Mouse (Mus musculus): ENCODE measurements around the gene Agbl4. TPM values are rescaled to one million over a fixed set of nuclear protein-coding genes. Genes with fewer than 3 reads are reported as not detected.

Agbl4 gene
- polyA plus RNA-seq, 1 experiment from 2014 or later: 0.27 TPM

- Histone ChIP-seq H3K27ac (no peak overlapping the region), H3K9ac (no peak overlapping the region), H3K4me2 (replicated peaks) (no peak overlapping the region), H3K27me3 (no peaks in the 10 kb centered on the region), H3K9me3 (no peaks in the 10 kb centered on the region), H3K4me1 (no peaks in the 10 kb centered on the region), H3K4me3 (no peak overlapping the region), H3K36me3 (no peaks in the 10 kb centered on the region)
- ATAC-seq (ENCODE audit: low FRiP score, low read depth): no peak
- 73% methylated on average over 2 of the region's 2 CpGs for WGBS
These were observed 970.3 kb downstream of the Agbl4 start for GRCm38 (mm10) chr4:111367771-111368170.

DNA sequence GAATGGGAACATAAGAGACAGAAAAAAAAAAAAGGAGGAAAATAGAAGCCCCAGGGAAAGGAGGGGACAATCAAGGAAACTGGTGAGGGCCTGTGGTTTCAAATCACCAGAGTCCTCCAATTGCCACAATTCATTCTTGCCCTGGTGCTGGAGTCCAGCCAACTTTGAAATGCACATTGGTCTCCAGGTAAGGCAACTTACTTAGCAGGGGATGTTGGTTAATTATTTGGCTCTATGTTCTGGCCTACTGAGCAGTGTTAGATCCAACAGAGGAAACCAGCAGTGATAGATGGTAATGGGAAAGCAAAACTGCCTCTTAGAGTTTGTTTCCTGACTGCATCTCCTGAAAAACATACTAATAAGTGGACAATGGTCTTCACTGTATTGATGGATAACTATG is 979.7 kb downstream of the Agbl4 start:
- no peak for ATAC-seq (ENCODE audit: low FRiP score, low read depth)
- Histone ChIP-seq H3K27ac (no peak overlapping the region), H3K36me3 (no peaks in the 10 kb centered on the region), H3K27me3 (no peaks in the 10 kb centered on the region), H3K4me2 (replicated peaks) (no peak overlapping the region), H3K4me3 (no peak overlapping the region), H3K9ac (no peak overlapping the region), H3K4me1 (no peaks in the 10 kb centered on the region), H3K9me3 (no peaks in the 10 kb centered on the region)

DNA sequence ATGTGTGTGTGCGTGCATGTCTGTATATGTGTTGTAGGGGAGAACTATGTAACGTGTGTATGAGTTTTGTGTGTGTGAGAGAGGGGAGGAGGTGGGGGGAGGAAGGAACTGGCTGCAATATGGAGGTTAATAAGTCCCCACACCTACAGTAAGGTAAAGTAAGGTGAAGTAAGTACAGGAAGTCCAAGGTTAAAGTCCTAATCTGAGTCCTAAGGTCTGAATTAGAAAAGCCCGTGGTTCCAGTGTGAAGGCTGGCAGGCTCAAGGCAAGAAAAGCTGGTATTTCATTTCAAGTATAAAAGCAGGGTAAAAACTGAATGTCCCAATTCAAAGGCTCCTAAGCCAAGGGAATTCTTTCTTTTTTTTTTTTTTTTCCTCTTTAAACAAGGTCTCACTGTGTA is 980.6 kb downstream of the Agbl4 start:
- H3K9ac ChIP-seq: no peak overlapping the region
- 94% methylated on average over 3 of the region's 3 CpGs for WGBS
- ATAC-seq (ENCODE audit: low FRiP score, low read depth): no peak
- no peaks in the 10 kb centered on the region for H3K27me3 ChIP-seq
- H3K4me2 ChIP-seq (replicated peaks): no peak overlapping the region
- no peak overlapping the region for H3K4me3 ChIP-seq
- H3K36me3 ChIP-seq: no peaks in the 10 kb centered on the region
- no peaks in the 10 kb centered on the region for H3K9me3 ChIP-seq
- no peak overlapping the region for H3K27ac ChIP-seq
- H3K4me1 ChIP-seq: no peaks in the 10 kb centered on the region

DNA sequence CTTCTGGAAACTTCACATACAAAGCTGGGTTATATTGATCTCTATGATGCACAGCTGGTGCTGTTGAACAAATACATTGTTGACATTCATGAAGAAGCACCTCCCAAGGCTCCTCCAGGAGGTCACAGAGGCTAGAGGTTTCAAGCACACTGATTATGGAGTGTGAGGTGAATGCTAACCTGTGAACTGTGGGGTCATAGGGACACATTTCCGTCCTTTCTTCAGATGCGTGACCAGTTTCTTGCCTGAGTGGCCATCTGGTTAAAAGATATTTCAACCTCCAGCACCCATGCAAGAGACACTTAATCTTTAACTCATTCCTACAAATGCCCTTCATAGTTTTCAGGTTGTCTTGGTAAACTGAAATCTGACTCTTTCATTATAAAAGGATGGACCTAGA is 985.6 kb downstream of the Agbl4 start:
- Histone ChIP-seq H3K4me1 (no peaks in the 10 kb centered on the region), H3K4me2 (replicated peaks) (no peak overlapping the region), H3K27me3 (no peaks in the 10 kb centered on the region), H3K9ac (no peak overlapping the region), H3K4me3 (no peak overlapping the region), H3K27ac (no peak overlapping the region), H3K9me3 (no peaks in the 10 kb centered on the region), H3K36me3 (no peaks in the 10 kb centered on the region)
- ATAC-seq (ENCODE audit: low FRiP score, low read depth): no peak
- whole genome bisulfite sequencing: 68% methylated on average over 2 of the region's 2 CpGs

DNA sequence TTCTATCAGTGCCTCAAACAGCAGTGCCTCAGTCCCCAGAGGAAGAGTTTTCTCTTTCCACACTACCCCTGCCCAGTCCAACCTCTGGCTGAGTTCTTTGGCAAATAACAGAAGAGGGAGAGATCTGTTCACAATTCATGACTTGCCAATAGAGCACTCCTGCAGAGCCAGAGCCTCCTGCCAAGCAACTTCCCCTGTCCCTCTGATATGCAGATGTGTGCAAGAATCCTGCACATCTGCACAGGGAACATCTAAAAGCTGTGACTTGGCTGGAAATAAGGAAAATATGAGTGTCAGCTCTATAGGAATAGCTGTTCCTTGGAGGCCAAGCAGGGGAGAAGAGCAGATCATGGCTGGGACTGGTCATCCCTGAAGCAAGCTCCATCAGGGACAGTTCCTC is 993.3 kb downstream of the Agbl4 start:
- H3K9me3 ChIP-seq: no peaks in the 10 kb centered on the region
- no peak overlapping the region for H3K9ac ChIP-seq
- H3K27me3 ChIP-seq: no peaks in the 10 kb centered on the region
- H3K4me2 ChIP-seq (replicated peaks): no peak overlapping the region
- no peak for ATAC-seq (ENCODE audit: low FRiP score, low read depth)
- no peaks in the 10 kb centered on the region for H3K36me3 ChIP-seq
- H3K4me1 ChIP-seq: no peaks in the 10 kb centered on the region
- no peak overlapping the region for H3K4me3 ChIP-seq
- no peak overlapping the region for H3K27ac ChIP-seq

GRCm38 (mm10) chr4:111399784-111400183 is 1002.3 kb downstream of the Agbl4 start:
- no peaks in the 10 kb centered on the region for H3K36me3 ChIP-seq
- no peaks in the 10 kb centered on the region for H3K9me3 ChIP-seq
- no peak overlapping the region for H3K9ac ChIP-seq
- H3K27me3 ChIP-seq: no peaks in the 10 kb centered on the region
- H3K4me2 ChIP-seq (replicated peaks): no peak overlapping the region
- no peak overlapping the region for H3K4me3 ChIP-seq
- no peak for ATAC-seq (ENCODE audit: low FRiP score, low read depth)
- no peak overlapping the region for H3K27ac ChIP-seq
- no peaks in the 10 kb centered on the region for H3K4me1 ChIP-seq

- WGBS: 31% methylated on average over 2 of the region's 2 CpGs
- no peak for ATAC-seq (ENCODE audit: low FRiP score, low read depth)
- Histone ChIP-seq H3K9me3 (no peaks in the 10 kb centered on the region), H3K4me1 (no peaks in the 10 kb centered on the region), H3K27ac (no peak overlapping the region), H3K27me3 (no peaks in the 10 kb centered on the region), H3K4me2 (replicated peaks) (no peak overlapping the region), H3K4me3 (no peak overlapping the region), H3K9ac (no peak overlapping the region), H3K36me3 (no peaks in the 10 kb centered on the region)
These were observed 1003.2 kb downstream of the Agbl4 start for GRCm38 (mm10) chr4:111400676-111401075.

- no peak overlapping the region for H3K27ac ChIP-seq
- WGBS: 51% methylated on average over 1 of the region's 1 CpGs
- no peaks in the 10 kb centered on the region for H3K9me3 ChIP-seq
- ATAC-seq (ENCODE audit: low FRiP score, low read depth): no peak
- no peak overlapping the region for H3K4me3 ChIP-seq
- no peaks in the 10 kb centered on the region for H3K27me3 ChIP-seq
- H3K4me1 ChIP-seq: no peaks in the 10 kb centered on the region
- no peaks in the 10 kb centered on the region for H3K36me3 ChIP-seq
- H3K4me2 ChIP-seq (replicated peaks): no peak overlapping the region
- no peak overlapping the region for H3K9ac ChIP-seq
These were observed 1005.8 kb downstream of the Agbl4 start for GRCm38 (mm10) chr4:111403243-111403642.

DNA sequence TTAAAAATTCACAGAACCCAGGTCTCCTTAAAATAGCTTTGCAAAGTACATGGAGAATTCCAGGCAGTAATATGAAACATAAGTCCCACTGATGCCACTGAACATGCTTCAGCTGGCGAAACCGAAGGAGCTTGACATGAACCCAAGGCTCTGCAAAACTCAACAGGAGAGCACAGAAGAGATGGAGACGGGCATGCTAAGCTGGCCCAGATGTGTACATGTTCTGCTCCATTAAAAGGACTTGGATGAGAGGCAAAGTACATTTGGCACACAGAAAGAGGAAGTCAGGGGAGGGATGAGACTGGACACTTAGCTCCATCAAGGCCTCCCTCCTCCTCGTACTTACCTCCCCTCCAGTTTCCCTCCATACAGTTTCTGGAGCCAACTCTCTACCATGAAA is 1013.3 kb downstream of the Agbl4 start:
- ATAC-seq (ENCODE audit: low FRiP score, low read depth): no peak
- H3K4me3 ChIP-seq: no peak overlapping the region
- WGBS: 74% methylated on average over 4 of the region's 4 CpGs
- H3K36me3 ChIP-seq: no peaks in the 10 kb centered on the region
- H3K27me3 ChIP-seq: no peaks in the 10 kb centered on the region
- H3K27ac ChIP-seq: no peak overlapping the region
- no peak overlapping the region for H3K4me2 ChIP-seq (replicated peaks)
- H3K4me1 ChIP-seq: peaks cover 7% of the 10 kb centered on the region
- no peaks in the 10 kb centered on the region for H3K9me3 ChIP-seq
- H3K9ac ChIP-seq: no peak overlapping the region

- H3K4me3 ChIP-seq: peak overlapping the region; percentile 94
- no peaks in the 10 kb centered on the region for H3K27me3 ChIP-seq
- peak; percentile 20; the same call in 1 of the 2 replicates for ATAC-seq (ENCODE audit: low FRiP score, low read depth)
- 0% methylated on average over 6 of the region's 6 CpGs for WGBS
- H3K36me3 ChIP-seq: peaks cover 20% of the 10 kb centered on the region
- peak overlapping the region; percentile 45 for H3K27ac ChIP-seq
- H3K9me3 ChIP-seq: no peaks in the 10 kb centered on the region
- H3K9ac ChIP-seq: peak overlapping the region; percentile 96
- peaks cover 30% of the 10 kb centered on the region for H3K4me1 ChIP-seq
- H3K4me2 ChIP-seq (replicated peaks): peak overlapping the region; percentile 85
These were observed 1016.9 kb downstream of the Agbl4 start for GRCm38 (mm10) chr4:111414399-111414798.

GRCm38 (mm10) chr4:111414818-111415488 is 1017.5 kb downstream of the Agbl4 start, which contains the start of gene Bend5:
Gene Bend5, plus strand, starts transcription at chr4:111415006.
- H3K9ac ChIP-seq: peak within 1 kb of the TSS; percentile 96
- H3K4me3 ChIP-seq: peak within 1 kb of the TSS; percentile 94
- peak within 1 kb of the TSS; percentile 85 for H3K4me2 ChIP-seq (replicated peaks)
- ATAC-seq (ENCODE audit: low FRiP score, low read depth): peak; percentile 95
- peak within 1 kb of the TSS; percentile 87 for H3K27ac ChIP-seq
- peaks cover 30% of the 10 kb centered on the region for H3K4me1 ChIP-seq
- H3K27me3 ChIP-seq: no peaks in the 10 kb centered on the region
- H3K36me3 ChIP-seq: peaks cover 24% of the 10 kb centered on the region
- WGBS: under 1% methylated on average over 66 of the region's 66 CpGs
- no peaks in the 10 kb centered on the region for H3K9me3 ChIP-seq

DNA sequence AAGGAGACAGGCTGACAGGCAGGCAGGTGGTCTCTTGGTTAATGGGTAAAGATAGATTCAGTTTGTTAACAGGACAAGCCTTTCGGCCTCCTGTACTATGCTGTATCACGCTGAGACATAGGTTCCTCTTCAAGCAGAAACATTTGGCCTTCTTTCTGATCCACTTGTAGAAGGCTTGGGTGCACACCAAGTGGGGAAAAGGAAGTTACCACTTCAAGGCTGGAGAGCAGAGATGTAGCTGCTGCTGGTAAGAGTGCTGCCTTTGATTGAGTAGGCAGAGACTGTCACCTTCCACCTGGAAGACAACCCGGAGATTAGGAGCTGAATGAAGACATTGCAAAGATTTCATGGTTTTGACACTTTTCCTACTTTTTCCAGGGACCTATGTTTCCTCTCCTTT is 1018.7 kb downstream of the Agbl4 start:
- Histone ChIP-seq H3K27ac (peak overlapping the region; percentile 87; the same call in 1 of the 2 replicates), H3K4me2 (replicated peaks) (peak overlapping the region; percentile 85), H3K27me3 (no peaks in the 10 kb centered on the region), H3K9ac (peak overlapping the region; percentile 96), H3K4me1 (peaks cover 30% of the 10 kb centered on the region), H3K9me3 (no peaks in the 10 kb centered on the region), H3K36me3 (peaks cover 28% of the 10 kb centered on the region), H3K4me3 (peak overlapping the region; percentile 94)
- no peak for ATAC-seq (ENCODE audit: low FRiP score, low read depth)
- 64% methylated on average over 3 of the region's 3 CpGs for WGBS

DNA sequence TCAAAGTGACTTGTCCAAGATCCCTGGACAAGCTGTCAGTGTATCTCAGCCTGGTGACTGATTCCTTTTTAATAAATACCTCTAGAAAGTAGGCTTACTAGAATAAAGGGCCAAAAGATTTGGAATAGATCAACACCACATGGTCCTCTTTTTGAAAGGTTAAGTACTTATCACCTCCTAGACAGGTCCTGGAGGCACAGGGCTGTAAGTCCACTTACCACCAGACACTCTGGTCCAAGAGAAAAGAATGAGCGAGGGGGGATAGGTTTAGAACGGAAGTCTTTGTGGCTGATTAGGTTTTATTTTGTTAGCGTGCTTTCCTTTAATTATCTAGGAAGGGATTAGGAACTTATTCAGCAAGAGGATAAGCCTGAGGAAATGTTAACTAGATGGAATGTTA is 1019.1 kb downstream of the Agbl4 start:
- H3K27ac ChIP-seq: no peak overlapping the region
- no peaks in the 10 kb centered on the region for H3K27me3 ChIP-seq
- H3K4me2 ChIP-seq (replicated peaks): peak overlapping the region; percentile 85
- H3K9ac ChIP-seq: peak overlapping the region; percentile 2; the same call in 1 of the 2 replicates
- WGBS: 47% methylated on average over 3 of the region's 3 CpGs
- peak overlapping the region; percentile 94 for H3K4me3 ChIP-seq
- no peaks in the 10 kb centered on the region for H3K9me3 ChIP-seq
- peaks cover 30% of the 10 kb centered on the region for H3K4me1 ChIP-seq
- H3K36me3 ChIP-seq: peaks cover 28% of the 10 kb centered on the region
- no peak for ATAC-seq (ENCODE audit: low FRiP score, low read depth)

Data from limb, embryonic 13.5 days (tissue).